ENCODE assay signal across 22 mouse cellular contexts in the genomic region with DNA sequence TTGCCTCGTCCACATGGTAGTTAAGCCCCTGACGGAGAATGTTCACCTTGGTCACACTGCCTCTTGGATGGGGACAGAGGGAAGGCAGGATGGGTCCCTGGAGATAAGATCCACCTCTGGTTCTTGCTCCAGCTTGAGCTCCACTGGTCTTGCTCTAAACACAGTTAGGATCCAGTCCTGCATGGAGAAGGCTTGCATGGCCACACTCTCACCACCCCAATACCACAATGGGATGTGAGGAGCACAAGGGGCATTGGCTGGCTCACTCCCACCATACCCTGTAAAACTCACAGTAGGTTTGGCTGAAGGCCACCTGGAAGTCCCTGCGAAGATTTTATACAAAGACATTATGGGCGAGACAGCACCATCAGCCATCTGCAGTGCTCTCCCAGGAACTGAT. TPM values are rescaled to one million over a fixed set of nuclear protein-coding genes. Genes with fewer than 3 reads are reported as not detected.
DNase-seq lines count a peak whose midpoint lies in the region; ATAC-seq lines count a peak whose summit lies in the region.
"Had no signal": no experiment of that assay in that cellular context is flagged by ENCODE, and none has a peak within 500 bp of the region (broad histone marks: within the 10 kb centered on the region; RNA-seq: fewer than 3 reads in every experiment).

No protein-coding gene starts in this region.

- peaks cover 45% of the 10 kb centered on the region for H3K36me3 ChIP-seq in neural tube, embryonic 15.5 days

- peak; percentile 2 for DNase-seq in cerebellum, adult 11 months
- DNase-seq in cerebellum, adult 9-11 months: no peak
- DNase-seq in heart, adult 11 months: peak; percentile 82
- no peak for DNase-seq in heart, postnatal 25 days (ENCODE audit: low spot score)
- DNase-seq in layer of hippocampus, postnatal 36 days: peak; percentile 0 to 1
- no peak for DNase-seq in layer of hippocampus, adult 8-10 months (ENCODE audit: low spot score in 2 of 2)
- peak; percentile 12 for DNase-seq in neural tube, embryonic 10.5 days (ENCODE audit: extremely low spot score, low spot score)
- DNase-seq: adrenal gland, postnatal 14 days had no signal

- H3K9ac ChIP-seq in neural tube, embryonic 15.5 days (replicated peaks): no peak overlapping the region
- H3K9ac ChIP-seq: embryonic facial prominence, embryonic 12.5 days; heart, embryonic 13.5 days; kidney, embryonic 15.5 days; limb, embryonic 15.5 days; liver, embryonic 15.5 days had no signal

- H3K4me2 ChIP-seq in neural tube, embryonic 15.5 days: no peak overlapping the region
- H3K4me2 ChIP-seq: embryonic facial prominence, embryonic 12.5 days; heart, embryonic 13.5 days; kidney, embryonic 15.5 days; limb, embryonic 15.5 days; liver, embryonic 15.5 days had no signal

- H3K4me3 ChIP-seq in neural tube, embryonic 15.5 days (replicated peaks): no peak overlapping the region
- H3K4me3 ChIP-seq: embryonic facial prominence, embryonic 12.5 days; erythroblast, embryonic 14.5 days; heart, embryonic 13.5 days; kidney, embryonic 15.5 days; limb, embryonic 15.5 days; liver, embryonic 15.5 days; megakaryocyte, embryonic 14.5 days had no signal

- intact Hi-C loops in heart, postnatal 25 days (cut with DNase I): no loop called here

- WGBS in neural tube, embryonic 15.5 days: 92% methylated on average over 4 of the region's 4 CpGs

- no peak overlapping the region for H3K27ac ChIP-seq in neural tube, embryonic 15.5 days (replicated peaks)
- H3K27ac ChIP-seq: embryonic facial prominence, embryonic 12.5 days; heart, embryonic 13.5 days; kidney, embryonic 15.5 days; limb, embryonic 15.5 days; liver, embryonic 15.5 days had no signal

- no peaks in the 10 kb centered on the region for H3K9me3 ChIP-seq in neural tube, embryonic 15.5 days (replicated peaks)
- H3K9me3 ChIP-seq: embryonic facial prominence, embryonic 12.5 days; heart, embryonic 13.5 days; kidney, embryonic 15.5 days; limb, embryonic 15.5 days; liver, embryonic 15.5 days; megakaryocyte, embryonic 14.5 days had no signal

- ATAC-seq in neural tube, embryonic 15.5 days (ENCODE audit: low FRiP score): no peak
- ATAC-seq: CD4-positive, CD25-positive, alpha-beta regulatory T cell, adult 4 months; forebrain, embryonic 14.5 days; hindbrain, embryonic 16.5 days; intestine, embryonic 16.5 days; lung, postnatal 0 days; Patski had no signal

- no peaks in the 10 kb centered on the region for H3K27me3 ChIP-seq in neural tube, embryonic 15.5 days (replicated peaks)
- H3K27me3 ChIP-seq: embryonic facial prominence, embryonic 12.5 days; heart, embryonic 13.5 days; kidney, embryonic 15.5 days; limb, embryonic 15.5 days; liver, embryonic 15.5 days; Patski had no signal

- no peaks in the 10 kb centered on the region for H3K4me1 ChIP-seq in neural tube, embryonic 15.5 days
- H3K4me1 ChIP-seq: embryonic facial prominence, embryonic 12.5 days; heart, embryonic 13.5 days; kidney, embryonic 15.5 days; limb, embryonic 15.5 days; liver, embryonic 15.5 days had no signal

RNA-seq across cellular contexts. Expression of a gene that starts 17.1 kb away (rescaled TPM):
- total RNA-seq in heart, postnatal 25 days (2021): 10 to 100 TPM; 11.7 to 18.0 TPM
- total RNA-seq in layer of hippocampus, postnatal 36 days (2021): 100 to 1,000 TPM; 109 to 128 TPM
- total RNA-seq in layer of hippocampus, adult 8-10 months (2022): 100 to 1,000 TPM; 116 to 124 (median 120) TPM
- 57.7 and 70.3 TPM in 2 replicates for polyA plus RNA-seq in neural tube, embryonic 15.5 days (2015; fragmentation: Nextera tagmentation; extraction: Ambion mirVana)

RNA-seq across cellular contexts. Expression of a gene that starts 17.2 kb away (rescaled TPM):
- total RNA-seq in heart, postnatal 25 days (2021): 10 to 100 TPM; 12.8 to 13.8 TPM
- 10 to 100 TPM; 56.8 to 59.9 TPM for total RNA-seq in layer of hippocampus, postnatal 36 days (2021)
- total RNA-seq in layer of hippocampus, adult 8-10 months (2022): 10 to 100 TPM; 54.8 to 64.2 (median 57.7) TPM
- polyA plus RNA-seq in neural tube, embryonic 15.5 days (2015; fragmentation: Nextera tagmentation; extraction: Ambion mirVana): 58.5 and 62.7 TPM in 2 replicates

RNA-seq across cellular contexts. Expression of a gene that starts 34.9 kb away (rescaled TPM):
- 10 to 100 TPM; 50.7 to 60.2 TPM for total RNA-seq in heart, postnatal 25 days (2021)
- 10 to 100 TPM; 66.2 to 74.1 TPM for total RNA-seq in layer of hippocampus, postnatal 36 days (2021)
- total RNA-seq in layer of hippocampus, adult 8-10 months (2022): 10 to 100 TPM; 58.5 to 69.0 (median 66.3) TPM
- polyA plus RNA-seq in neural tube, embryonic 15.5 days (2015; fragmentation: Nextera tagmentation; extraction: Ambion mirVana): 100 and 104 TPM in 2 replicates

RNA-seq across cellular contexts. Expression of a gene that starts 39.4 kb away (rescaled TPM):
- total RNA-seq in heart, postnatal 25 days (2021): 10 to 100 TPM; 15.9 to 17.5 TPM
- total RNA-seq in layer of hippocampus, postnatal 36 days (2021): 10 to 100 TPM; 35.7 to 36.9 TPM
- 10 to 100 TPM; 30.5 to 40.2 (median 35.9) TPM for total RNA-seq in layer of hippocampus, adult 8-10 months (2022)
- polyA plus RNA-seq in neural tube, embryonic 15.5 days (2015; fragmentation: Nextera tagmentation; extraction: Ambion mirVana): 66.9 and 73.4 TPM in 2 replicates

RNA-seq across cellular contexts. Expression of a gene that starts 39.5 kb away (rescaled TPM):
- total RNA-seq in heart, postnatal 25 days (2021): 10 to 100 TPM in 1 of 2 experiments, 1 to 10 TPM in 1; 8.1 to 10.5 TPM
- total RNA-seq in layer of hippocampus, postnatal 36 days (2021): 10 to 100 TPM; 24.5 to 24.9 TPM
- total RNA-seq in layer of hippocampus, adult 8-10 months (2022): 10 to 100 TPM; 27.8 to 41.9 (median 29.5) TPM
- polyA plus RNA-seq in neural tube, embryonic 15.5 days (2015; fragmentation: Nextera tagmentation; extraction: Ambion mirVana): 28.0 and 29.0 TPM in 2 replicates

Comparison
In these comparisons a context has a peak if more than half of its experiments do, and no peak if none do; other contexts are left out.
1. DNase-seq: peak in cerebellum, adult 11 months (single experiment), heart, adult 11 months (single experiment), layer of hippocampus, postnatal 36 days (2 of 2) and neural tube, embryonic 10.5 days (single experiment); none in cerebellum, adult 9-11 months (single experiment), heart, postnatal 25 days (single experiment) and layer of hippocampus, adult 8-10 months (0 of 2).
2. RNA of a gene that starts 17.1 kb away (total RNA-seq): 109 to 128 TPM in layer of hippocampus, postnatal 36 days and 116 to 124 TPM in layer of hippocampus, adult 8-10 months; 11.7 to 18.0 TPM in heart, postnatal 25 days; every median in the first group is over 4 times any median in the second.